Mouse (Mus musculus): ENCODE measurements around the gene Mad1l1.

GRCm38 (mm10) chr5:140333631-140334030 is 12.3 kb upstream of the Mad1l1 start:
- TF ChIP-seq CTCF (IDR thresholded peaks at IDR 0.05; ENCODE audit: borderline replicate concordance, insufficient read depth, low read length): no peak
- no peak for TF ChIP-seq POLR2A (IDR thresholded peaks at IDR 0.05; ENCODE audit: low read depth, low read length)

Measured in embryonic fibroblast, embryonic 13.5 days (primary cell).